Mouse (Mus musculus): ENCODE measurements around the gene Lnx2. TPM values are rescaled to one million over a fixed set of nuclear protein-coding genes. Genes with fewer than 3 reads are reported as not detected.

Lnx2 gene
- polyA plus RNA-seq (2015; fragmentation: Nextera tagmentation; extraction: Ambion mirVana), result 13.7 and 13.8 TPM in 2 replicates

DNA sequence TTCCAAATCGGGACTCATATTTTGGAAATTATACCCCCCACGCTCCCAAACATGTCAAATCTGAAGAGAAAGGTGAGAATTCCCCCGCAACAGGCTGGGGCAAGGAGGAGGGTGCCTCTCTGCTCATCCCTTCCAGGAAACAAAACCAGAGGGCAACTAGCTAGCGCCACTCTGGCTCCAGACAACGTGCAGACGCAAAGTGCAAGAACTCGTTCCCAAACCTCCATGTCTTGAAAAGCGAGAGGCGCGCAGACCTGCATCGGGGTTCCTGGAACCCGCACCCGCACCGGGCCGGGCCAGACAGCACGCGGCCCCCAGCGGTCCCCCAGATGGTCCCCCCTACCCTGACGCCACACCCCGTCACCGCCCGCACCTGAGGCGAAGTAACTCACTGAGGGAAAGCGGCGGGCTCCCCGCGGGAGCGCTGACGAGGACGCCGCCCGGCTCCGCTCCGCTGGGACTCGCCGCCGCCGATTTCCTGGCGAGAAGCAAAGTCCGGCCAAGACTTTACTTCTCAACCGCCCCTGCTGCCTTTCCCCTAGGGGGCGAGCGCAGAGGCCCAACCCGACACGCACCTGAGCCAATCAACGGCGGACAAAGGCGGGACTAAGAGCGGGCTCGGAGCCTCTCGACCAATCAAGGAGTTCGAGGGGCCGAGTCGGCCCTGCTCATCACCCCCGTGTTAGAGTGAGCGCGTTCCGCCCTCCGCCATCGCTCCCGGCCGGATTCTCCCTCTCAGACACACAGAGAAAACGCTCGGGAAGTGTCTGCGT, at the start of gene Lnx2:
Gene Lnx2 (minus strand): TSS at position 561 of the 773 bp plus-strand sequence.
- Histone ChIP-seq H3K27ac (peak within 1 kb of the TSS; percentile 94), H3K9ac (peak within 1 kb of the TSS; percentile 88), H3K27me3 (no peaks in the 10 kb centered on the region), H3K4me3 (peak within 1 kb of the TSS; percentile 82), H3K4me1 (peaks cover 23% of the 10 kb centered on the region), H3K36me3 (peaks cover 12% of the 10 kb centered on the region; the same call in 1 of the 2 replicates), H3K4me2 (peak within 1 kb of the TSS; percentile 90), H3K9me3 (no peaks in the 10 kb centered on the region)
- WGBS, result under 1% methylated on average over 65 of the region's 65 CpGs
- ATAC-seq (ENCODE audit: insufficient number of reproducible peaks, insufficient read depth, low FRiP score, low TSS enrichment, low read depth), result peak; percentile 98

- H3K27me3 ChIP-seq, result no peaks in the 10 kb centered on the region
- H3K4me2 ChIP-seq, result no peak overlapping the region
- H3K9me3 ChIP-seq, result 0 out of 2 replicates have a peak, but pooled peaks cover 3% of the 10 kb centered on the region
- H3K36me3 ChIP-seq, result no peaks in the 10 kb centered on the region
- 84% methylated on average over 13 of the region's 13 CpGs for WGBS
- no peak overlapping the region for H3K27ac ChIP-seq
- no peak overlapping the region for H3K9ac ChIP-seq
- no peak for ATAC-seq (ENCODE audit: insufficient number of reproducible peaks, insufficient read depth, low FRiP score, low TSS enrichment, low read depth)
- H3K4me3 ChIP-seq, result no peak overlapping the region
- H3K4me1 ChIP-seq, result no peaks in the 10 kb centered on the region
Measured at GRCm38 (mm10) chr5:147125542-147126185, 49.3 kb upstream of the Lnx2 start.

- Histone ChIP-seq H3K36me3 (no peaks in the 10 kb centered on the region), H3K4me1 (no peaks in the 10 kb centered on the region), H3K4me2 (no peak overlapping the region), H3K27me3 (no peaks in the 10 kb centered on the region), H3K4me3 (no peak overlapping the region), H3K27ac (no peak overlapping the region), H3K9ac (no peak overlapping the region), H3K9me3 (0 out of 2 replicates have a peak, but pooled peaks cover 3% of the 10 kb centered on the region)
- 65% methylated on average over 9 of the region's 9 CpGs for WGBS
- no peak for ATAC-seq (ENCODE audit: insufficient number of reproducible peaks, insufficient read depth, low FRiP score, low TSS enrichment, low read depth)
Measured at GRCm38 (mm10) chr5:147124794-147125193, 48.4 kb upstream of the Lnx2 start.

DNA sequence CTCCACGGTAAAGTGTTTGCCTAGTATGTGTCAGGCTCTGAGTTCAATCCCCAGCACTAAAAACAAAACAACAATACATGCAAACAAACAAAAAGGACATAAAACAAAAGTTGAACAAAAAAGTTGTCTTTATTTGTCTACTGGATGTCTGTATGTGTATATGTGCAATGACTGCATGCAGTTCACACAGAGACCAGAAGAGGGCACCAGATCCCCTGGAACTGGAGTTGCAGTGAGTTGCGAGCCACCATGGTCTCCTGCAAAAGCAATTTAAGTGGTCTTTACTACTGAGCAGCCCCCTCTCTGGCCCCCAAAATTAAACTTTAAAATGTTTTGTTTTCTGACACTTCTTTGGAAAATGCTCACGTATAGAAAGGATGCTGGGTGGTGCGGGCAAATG, 44.8 kb upstream of the Lnx2 start:
- H3K4me2 ChIP-seq, result no peak overlapping the region
- 89% methylated on average over 4 of the region's 4 CpGs for WGBS
- H3K9ac ChIP-seq, result no peak overlapping the region
- no peak overlapping the region for H3K27ac ChIP-seq
- no peaks in the 10 kb centered on the region for H3K27me3 ChIP-seq
- H3K4me3 ChIP-seq, result no peak overlapping the region
- ATAC-seq (ENCODE audit: insufficient number of reproducible peaks, insufficient read depth, low FRiP score, low TSS enrichment, low read depth), result no peak
- no peaks in the 10 kb centered on the region for H3K36me3 ChIP-seq
- no peaks in the 10 kb centered on the region for H3K4me1 ChIP-seq
- H3K9me3 ChIP-seq, result 0 out of 2 replicates have a peak, but pooled peaks cover 3% of the 10 kb centered on the region

GRCm38 (mm10) chr5:147117027-147117426, 40.6 kb upstream of the Lnx2 start:
- Histone ChIP-seq H3K27me3 (no peaks in the 10 kb centered on the region), H3K4me3 (no peak overlapping the region), H3K4me1 (no peaks in the 10 kb centered on the region), H3K9ac (no peak overlapping the region), H3K9me3 (peaks cover 7% of the 10 kb centered on the region; the same call in 1 of the 2 replicates), H3K4me2 (no peak overlapping the region), H3K36me3 (peaks cover 12% of the 10 kb centered on the region), H3K27ac (no peak overlapping the region)
- ATAC-seq (ENCODE audit: insufficient number of reproducible peaks, insufficient read depth, low FRiP score, low TSS enrichment, low read depth), result no peak
- WGBS, result 20% methylated on average over 6 of the region's 6 CpGs

- H3K4me1 ChIP-seq, result no peaks in the 10 kb centered on the region
- no peaks in the 10 kb centered on the region for H3K27me3 ChIP-seq
- no peak overlapping the region for H3K4me2 ChIP-seq
- no peak for ATAC-seq (ENCODE audit: insufficient number of reproducible peaks, insufficient read depth, low FRiP score, low TSS enrichment, low read depth)
- H3K9ac ChIP-seq, result no peak overlapping the region
- 91% methylated on average over 4 of the region's 4 CpGs for WGBS
- H3K9me3 ChIP-seq, result peaks cover 12% of the 10 kb centered on the region
- H3K4me3 ChIP-seq, result no peak overlapping the region
- H3K27ac ChIP-seq, result no peak overlapping the region
- H3K36me3 ChIP-seq, result peaks cover 22% of the 10 kb centered on the region
Measured at GRCm38 (mm10) chr5:147115631-147116030, 39.2 kb upstream of the Lnx2 start.

DNA sequence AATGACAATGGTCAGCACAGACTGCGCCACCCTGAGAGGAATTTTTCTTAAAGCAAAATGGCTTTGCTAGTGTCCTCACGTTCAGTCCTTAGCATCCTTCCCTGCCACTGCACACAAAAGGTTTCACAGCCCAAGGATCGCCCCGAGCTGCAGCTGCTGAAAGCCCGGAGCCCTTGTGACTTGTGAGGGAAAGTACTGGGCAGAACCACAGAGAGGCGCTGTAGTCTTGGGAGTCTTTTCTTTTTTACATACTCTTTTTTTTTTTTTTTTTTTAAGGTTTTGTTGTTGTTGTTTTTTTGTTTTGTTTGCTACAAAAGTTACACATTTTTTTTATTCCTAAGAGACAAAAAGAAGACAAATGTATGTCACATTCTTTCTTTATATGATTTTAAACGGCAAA, 38.4 kb upstream of the Lnx2 start:
- Histone ChIP-seq H3K4me2 (no peak overlapping the region), H3K27ac (no peak overlapping the region), H3K9ac (no peak overlapping the region), H3K9me3 (peaks cover 12% of the 10 kb centered on the region), H3K27me3 (no peaks in the 10 kb centered on the region), H3K36me3 (peaks cover 29% of the 10 kb centered on the region), H3K4me3 (no peak overlapping the region), H3K4me1 (no peaks in the 10 kb centered on the region)
- no peak for ATAC-seq (ENCODE audit: insufficient number of reproducible peaks, insufficient read depth, low FRiP score, low TSS enrichment, low read depth)
- 81% methylated on average over 7 of the region's 7 CpGs for WGBS

- ATAC-seq (ENCODE audit: insufficient number of reproducible peaks, insufficient read depth, low FRiP score, low TSS enrichment, low read depth), result no peak
- Histone ChIP-seq H3K9me3 (peaks cover 10% of the 10 kb centered on the region; the same call in 1 of the 2 replicates), H3K27ac (no peak overlapping the region), H3K9ac (0 out of 2 replicates have a peak overlapping the region, but pooled peaks have one; percentile 11), H3K4me2 (no peak overlapping the region), H3K27me3 (no peaks in the 10 kb centered on the region), H3K4me1 (no peaks in the 10 kb centered on the region), H3K36me3 (peaks cover 75% of the 10 kb centered on the region), H3K4me3 (no peak overlapping the region)
- 86% methylated on average over 13 of the region's 13 CpGs for WGBS
Measured at GRCm38 (mm10) chr5:147108861-147109591, 32.6 kb upstream of the Lnx2 start.

GRCm38 (mm10) chr5:147107276-147107675, 30.9 kb upstream of the Lnx2 start:
- no peak for ATAC-seq (ENCODE audit: insufficient number of reproducible peaks, insufficient read depth, low FRiP score, low TSS enrichment, low read depth)
- H3K4me3 ChIP-seq, result no peak overlapping the region
- H3K36me3 ChIP-seq, result peaks cover 75% of the 10 kb centered on the region
- H3K27me3 ChIP-seq, result no peaks in the 10 kb centered on the region
- WGBS, result 89% methylated on average over 3 of the region's 3 CpGs
- H3K4me1 ChIP-seq, result no peaks in the 10 kb centered on the region
- H3K4me2 ChIP-seq, result no peak overlapping the region
- H3K27ac ChIP-seq, result no peak overlapping the region
- peaks cover 10% of the 10 kb centered on the region; the same call in 1 of the 2 replicates for H3K9me3 ChIP-seq
- H3K9ac ChIP-seq, result no peak overlapping the region

DNA sequence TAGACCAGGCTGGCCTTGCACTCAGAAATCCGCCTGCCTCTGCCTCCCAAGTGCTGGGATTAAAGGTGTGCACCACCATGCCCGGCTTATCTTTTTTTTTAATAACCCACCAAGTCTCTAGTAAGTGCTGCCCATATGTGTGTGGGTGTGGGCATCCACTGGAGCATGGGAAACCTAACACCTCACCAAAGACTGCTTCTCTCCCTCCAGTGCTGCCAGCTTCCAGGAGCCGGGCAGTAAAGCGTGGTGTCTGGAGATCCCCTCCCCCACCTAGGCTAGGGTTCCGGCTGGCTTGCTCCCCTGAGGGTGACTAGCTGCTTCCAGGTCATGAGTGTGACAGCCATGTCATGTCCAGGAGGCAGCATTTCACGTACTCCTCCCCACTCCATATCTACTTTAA, 25.9 kb upstream of the Lnx2 start:
- peaks cover 7% of the 10 kb centered on the region for H3K4me1 ChIP-seq
- H3K9me3 ChIP-seq, result no peaks in the 10 kb centered on the region
- WGBS, result 77% methylated on average over 6 of the region's 6 CpGs
- H3K4me3 ChIP-seq, result no peak overlapping the region
- no peak for ATAC-seq (ENCODE audit: insufficient number of reproducible peaks, insufficient read depth, low FRiP score, low TSS enrichment, low read depth)
- H3K27me3 ChIP-seq, result no peaks in the 10 kb centered on the region
- H3K27ac ChIP-seq, result no peak overlapping the region
- H3K36me3 ChIP-seq, result peaks cover 52% of the 10 kb centered on the region
- no peak overlapping the region for H3K9ac ChIP-seq
- no peak overlapping the region for H3K4me2 ChIP-seq

DNA sequence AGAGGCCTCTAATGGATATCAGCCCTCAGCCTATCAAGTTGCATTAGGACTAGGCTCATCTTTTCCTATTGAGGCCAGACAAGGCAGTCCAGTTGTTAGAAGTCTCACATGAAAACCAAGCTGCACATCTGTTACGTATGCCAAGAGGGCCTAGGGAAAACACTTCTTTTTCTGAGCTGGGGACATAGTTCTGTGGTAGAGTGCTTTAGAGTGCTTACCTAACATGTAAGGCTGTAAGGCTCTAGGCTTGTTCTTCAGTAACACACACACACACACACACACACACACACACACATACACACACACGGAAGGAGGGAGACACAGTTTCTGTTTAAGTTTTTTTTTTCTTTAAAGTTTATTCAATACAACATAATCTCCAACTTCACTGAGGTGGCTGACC, 23.8 kb upstream of the Lnx2 start:
- Histone ChIP-seq H3K36me3 (peaks cover 43% of the 10 kb centered on the region), H3K4me1 (peaks cover 7% of the 10 kb centered on the region), H3K4me2 (no peak overlapping the region), H3K4me3 (no peak overlapping the region), H3K27me3 (no peaks in the 10 kb centered on the region), H3K9ac (no peak overlapping the region), H3K27ac (no peak overlapping the region), H3K9me3 (no peaks in the 10 kb centered on the region)
- WGBS, result 55% methylated on average over 2 of the region's 2 CpGs
- ATAC-seq (ENCODE audit: insufficient number of reproducible peaks, insufficient read depth, low FRiP score, low TSS enrichment, low read depth), result no peak

Measured in embryonic facial prominence, embryonic 13.5 days (tissue).